Mouse (Mus musculus) midbrain, embryonic 10.5 days (tissue): ENCODE data around the gene Akr1b10. TPM values are rescaled to one million over a fixed set of nuclear protein-coding genes. Genes with fewer than 3 reads are reported as not detected.
"Not testable (repeated sequence)": the region's sequence is repeated elsewhere in the genome, so short reads cannot be mapped to it uniquely, and the experiment has no call there.

Experiments used
- DNase-seq: peaks from one replicate; pipeline ENCODE4 v3.0.0-alpha.2; 2017; ENCODE audit warnings: low spot score
- H3K27ac ChIP-seq: fragments of 300-500 bp; sonication (generic); replicated peaks from 2 replicates; pipeline ENCODE4 v1.5.1; 2016; ENCODE audit warnings: mild to moderate bottlenecking
- H3K27me3 ChIP-seq: fragments of 300-500 bp; sonication (generic); 2 replicates; pipeline ENCODE4 v1.6.1; 2016; ENCODE audit warnings: low read depth, mild to moderate bottlenecking; ENCODE audit not compliant: poor library complexity, severe bottlenecking
- H3K36me3 ChIP-seq: fragments of 300-500 bp; sonication (generic); 2 replicates; pipeline ENCODE4 v1.6.1; 2016; ENCODE audit warnings: mild to moderate bottlenecking, moderate library complexity
- H3K4me1 ChIP-seq: fragments of 300-500 bp; sonication (generic); 2 replicates; pipeline ENCODE4 v1.6.1; 2016
- H3K4me3 ChIP-seq: fragments of 300-500 bp; sonication (generic); 2 replicates; pipeline ENCODE4 v1.5.1; 2016; ENCODE audit warnings: mild to moderate bottlenecking, moderate library complexity
- H3K9me3 ChIP-seq: fragments of 300-500 bp; sonication (generic); replicated peaks from 2 replicates; pipeline ENCODE4 v1.6.1; 2016; ENCODE audit warnings: mild to moderate bottlenecking
- WGBS: fragments of 180-500 bp; shearing (Covaris S2); methylation state at CpG from one replicate; pipeline ENCODE4 v1.1.7; 2016; 5-methylcytosine and 5-hydroxymethylcytosine counted together
- polyA plus RNA-seq: library from polyadenylated mRNA; unstranded; fragments of >200 nt; fragmentation: Nextera tagmentation; extraction: Ambion mirVana; gene quantifications from 2 replicates; pipeline ENCODE4 v1.2.1, GENCODE M21; 2016

Akr1b10 gene
- polyA plus RNA-seq, 1 experiment from 2014 or later, result 16.2 TPM

DNA sequence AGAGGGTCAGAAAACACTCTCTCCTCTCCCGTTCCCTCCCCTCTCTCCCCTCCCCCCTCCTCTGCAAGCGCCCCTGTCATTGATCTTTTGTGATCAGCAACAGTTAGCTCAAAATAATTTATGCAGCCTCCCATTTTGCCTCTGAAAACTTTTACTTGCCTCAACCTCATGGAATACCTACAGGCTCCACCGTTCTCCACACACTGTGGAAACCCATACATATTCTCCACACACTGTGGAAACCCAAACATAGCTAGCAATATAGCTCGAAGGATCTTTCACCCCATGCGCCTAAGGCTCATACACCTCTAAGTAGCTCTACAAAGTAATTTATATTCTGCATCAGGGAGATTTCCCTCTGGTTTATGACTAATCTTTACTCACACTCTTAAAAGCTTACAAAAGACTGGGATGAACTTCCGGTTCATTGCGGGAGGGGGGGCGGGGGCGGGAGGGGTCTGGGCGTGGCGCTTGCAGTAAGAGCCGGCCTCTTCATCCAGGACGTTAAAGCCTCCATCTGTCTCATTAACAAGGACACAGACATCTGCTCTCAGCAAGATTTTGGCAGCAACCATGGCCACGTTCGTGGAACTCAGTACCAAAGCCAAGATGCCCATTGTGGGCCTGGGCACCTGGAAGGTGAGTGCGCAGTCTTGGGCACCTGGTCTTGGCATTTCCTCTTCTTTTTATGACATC lies 30.2 kb upstream of the Akr1b10 start, which contains the start of gene Akr1b8:
Gene Akr1b8, plus strand, starts transcription at position 462 of the 696 bp plus-strand sequence.
- DNase-seq, result peak; percentile 27

DNA sequence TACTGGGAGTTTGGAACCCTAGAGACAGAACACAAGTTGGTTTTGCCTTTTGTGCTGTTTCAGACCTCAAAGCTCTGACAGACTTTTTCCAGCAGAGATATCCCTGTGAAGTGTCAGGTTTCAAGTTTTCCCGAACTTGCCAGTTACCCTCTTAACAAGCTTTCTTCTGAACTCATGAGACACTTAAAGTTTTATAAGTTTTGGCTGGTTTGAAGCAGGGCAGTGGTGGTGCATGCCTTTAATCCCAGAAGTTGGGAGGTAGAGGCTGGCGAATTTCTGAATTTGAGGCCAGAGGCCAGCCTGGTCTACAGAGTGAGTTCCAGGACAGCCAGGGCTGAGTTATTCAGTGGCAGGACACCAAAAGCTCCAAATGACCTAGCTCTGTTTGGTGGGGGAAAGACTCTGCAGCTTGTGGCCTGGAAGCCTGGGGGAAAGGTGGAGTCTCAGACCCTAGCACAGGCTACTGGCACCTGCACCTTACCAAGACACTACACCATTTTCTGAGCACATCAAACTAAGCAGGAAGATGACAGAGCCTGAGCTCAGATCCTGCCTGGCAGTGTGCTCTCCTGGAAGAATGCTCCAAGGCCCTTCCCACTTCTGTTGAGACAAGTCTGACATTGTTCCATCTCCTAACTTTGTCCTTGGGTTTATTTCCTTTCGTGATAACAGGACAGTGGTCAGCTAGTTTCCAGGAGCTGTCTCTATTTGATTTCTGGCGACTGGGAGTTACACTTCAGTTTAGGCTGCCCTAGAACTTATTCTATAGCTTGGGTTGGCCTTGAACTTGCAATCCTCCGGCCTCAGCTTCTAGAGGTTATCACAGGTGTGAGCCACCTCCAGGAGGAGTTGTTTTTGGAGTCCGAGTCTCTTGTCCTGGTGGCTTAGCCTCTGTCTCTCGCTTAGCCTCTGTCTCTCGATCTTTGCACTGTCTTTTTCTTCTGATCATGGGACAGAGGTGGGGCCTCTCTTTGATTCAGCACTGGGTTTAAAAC lies 29.4 kb upstream of the Akr1b10 start:
- peaks cover 19% of the 10 kb centered on the region for H3K4me1 ChIP-seq
- no peaks in the 10 kb centered on the region for H3K36me3 ChIP-seq
- H3K9me3 ChIP-seq, result no peaks in the 10 kb centered on the region
- no peak for DNase-seq
- no peaks in the 10 kb centered on the region for H3K27me3 ChIP-seq
- 75% methylated on average over 8 of the region's 8 CpGs for WGBS
- H3K4me3 ChIP-seq, result peak overlapping the region; percentile 47
- peak overlapping the region; percentile 82 for H3K27ac ChIP-seq

More for the DNA sequence above, 30.2 kb upstream of the Akr1b10 start, which contains the start of gene Akr1b8:
- Histone ChIP-seq H3K4me1 (peaks cover 19% of the 10 kb centered on the region), H3K27ac (peak within 1 kb of the TSS; percentile 82), H3K36me3 (no peaks in the 10 kb centered on the region), H3K9me3 (no peaks in the 10 kb centered on the region), H3K27me3 (no peaks in the 10 kb centered on the region), H3K4me3 (peak within 1 kb of the TSS; percentile 47)
- WGBS, result 16% methylated on average over 16 of the region's 16 CpGs

DNA sequence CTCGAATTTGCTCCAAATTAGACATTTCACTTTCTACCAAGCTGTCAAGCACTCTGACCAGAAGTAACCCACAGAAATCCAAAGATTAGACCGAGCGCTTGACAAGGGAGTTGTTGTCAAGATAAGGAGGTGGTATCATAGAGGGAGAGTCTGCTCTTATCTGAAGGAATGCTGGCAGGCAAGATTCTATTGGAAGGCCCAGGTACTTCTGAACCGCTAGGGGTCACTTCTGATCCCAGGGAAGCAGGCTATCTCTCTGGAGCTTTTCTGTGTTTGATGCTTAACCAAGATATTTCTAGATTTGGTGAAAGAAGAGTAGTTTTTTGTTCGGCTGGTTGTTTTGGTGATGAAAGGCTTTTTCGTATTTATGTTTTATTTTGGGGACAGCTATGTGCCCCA lies 28.7 kb upstream of the Akr1b10 start:
- 76% methylated on average over 6 of the region's 6 CpGs for WGBS
- Histone ChIP-seq H3K27me3 (no peaks in the 10 kb centered on the region), H3K36me3 (no peaks in the 10 kb centered on the region), H3K27ac (no peak overlapping the region), H3K9me3 (no peaks in the 10 kb centered on the region), H3K4me3 (no peak overlapping the region), H3K4me1 (peaks cover 19% of the 10 kb centered on the region)
- DNase-seq, result no peak

DNA sequence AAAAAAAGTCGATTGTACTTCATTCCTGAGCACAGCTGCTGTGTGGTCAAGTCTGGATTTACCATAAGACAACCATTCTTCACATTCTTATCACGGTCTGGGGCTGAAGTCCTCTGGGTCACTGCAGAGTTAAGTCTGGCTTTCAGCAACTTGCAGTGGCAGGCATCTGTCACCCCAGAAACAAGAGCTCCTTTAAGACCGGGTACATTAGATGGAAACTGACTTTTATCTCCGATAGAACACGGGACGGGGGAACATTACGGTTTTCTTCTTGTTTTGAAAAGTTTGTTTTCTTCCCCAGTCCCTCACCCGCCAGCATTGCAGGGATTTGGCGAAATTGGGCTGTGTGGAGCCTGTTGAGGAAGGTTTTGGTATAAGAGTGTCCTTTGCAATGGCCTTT lies 28.2 kb upstream of the Akr1b10 start:
- Histone ChIP-seq H3K27ac (no peak overlapping the region), H3K27me3 (no peaks in the 10 kb centered on the region), H3K9me3 (no peaks in the 10 kb centered on the region), H3K36me3 (no peaks in the 10 kb centered on the region), H3K4me3 (no peak overlapping the region), H3K4me1 (peaks cover 19% of the 10 kb centered on the region)
- WGBS, result 90% methylated on average over 9 of the region's 9 CpGs
- DNase-seq, result no peak

DNA sequence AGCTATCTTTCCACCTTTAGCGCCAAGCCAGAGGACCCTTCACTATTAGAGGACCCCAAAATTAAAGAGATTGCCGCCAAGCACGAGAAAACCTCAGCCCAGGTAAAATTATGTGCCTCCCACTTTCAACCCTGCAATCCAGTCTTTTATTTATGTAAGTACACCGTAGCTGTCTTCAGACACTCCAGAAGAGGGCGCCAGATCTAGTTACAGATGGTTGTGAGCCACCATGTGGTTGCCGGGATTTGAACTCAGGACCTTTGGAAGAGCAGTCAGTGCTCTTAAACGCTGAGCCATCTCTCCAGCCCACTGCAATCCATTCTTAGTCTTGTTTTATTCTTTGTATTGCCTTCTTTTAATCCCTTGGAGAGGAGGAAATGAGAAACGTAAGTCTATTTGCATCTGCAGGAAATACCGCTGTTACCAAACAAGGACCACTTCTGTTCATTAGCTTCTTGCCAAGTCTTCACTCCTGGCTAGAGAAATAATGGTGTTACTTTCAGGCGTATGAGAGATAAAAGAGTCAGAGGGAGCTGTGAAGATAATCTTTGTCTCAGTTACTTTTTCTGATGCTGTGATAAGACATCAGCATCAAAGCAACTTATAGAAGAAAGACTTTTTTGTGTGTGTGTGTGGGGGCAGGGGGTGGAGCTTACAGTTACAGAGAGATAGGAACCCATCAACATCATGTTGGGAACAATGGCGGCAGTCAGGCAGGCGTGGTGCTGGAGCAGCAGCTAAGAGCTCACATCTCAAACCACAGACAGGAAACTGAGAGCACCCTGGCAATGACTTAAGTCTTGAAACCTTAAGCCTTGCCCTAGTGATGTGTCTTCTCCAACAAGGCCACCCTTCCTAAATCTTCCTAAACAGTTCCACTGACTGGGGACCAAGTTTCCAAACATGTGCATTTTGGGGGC lies 19.5 kb upstream of the Akr1b10 start:
- peaks cover 9% of the 10 kb centered on the region for H3K4me1 ChIP-seq
- H3K27ac ChIP-seq, result no peak overlapping the region

DNA sequence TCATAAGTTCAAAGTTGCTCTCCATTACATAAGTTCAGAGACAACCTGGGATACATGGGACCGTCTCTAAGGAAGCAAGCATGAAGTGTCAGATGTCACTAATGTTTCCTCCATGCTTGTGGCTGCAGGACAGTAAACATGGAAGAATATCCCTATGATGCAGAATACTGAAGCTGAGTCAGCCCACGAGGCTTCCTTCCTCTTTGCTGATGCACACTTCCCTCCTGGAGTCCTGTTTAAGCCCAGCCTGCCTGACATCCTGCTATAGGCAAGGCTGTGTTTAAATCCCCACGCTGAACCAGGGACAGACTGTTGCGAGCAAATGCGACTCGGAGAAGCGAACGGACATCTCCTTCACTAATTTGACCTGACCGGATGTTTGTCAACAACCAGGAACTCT lies 16.0 kb upstream of the Akr1b10 start:
- no peak overlapping the region for H3K4me3 ChIP-seq
- H3K36me3 ChIP-seq, result 0 out of 2 replicates have a peak, but pooled peaks cover 4% of the 10 kb centered on the region
- WGBS, result 84% methylated on average over 9 of the region's 9 CpGs
- H3K27me3 ChIP-seq, result no peaks in the 10 kb centered on the region
- no peak for DNase-seq
- no peaks in the 10 kb centered on the region for H3K9me3 ChIP-seq
- peaks cover 9% of the 10 kb centered on the region for H3K4me1 ChIP-seq
- H3K27ac ChIP-seq, result no peak overlapping the region

More for the DNA sequence above, 19.5 kb upstream of the Akr1b10 start:
- Histone ChIP-seq H3K9me3 (no peaks in the 10 kb centered on the region), H3K27me3 (no peaks in the 10 kb centered on the region), H3K36me3 (0 out of 2 replicates have a peak, but pooled peaks cover 4% of the 10 kb centered on the region), H3K4me3 (no peak overlapping the region)
- DNase-seq, result no peak
- 87% methylated on average over 12 of the region's 12 CpGs for WGBS

DNA sequence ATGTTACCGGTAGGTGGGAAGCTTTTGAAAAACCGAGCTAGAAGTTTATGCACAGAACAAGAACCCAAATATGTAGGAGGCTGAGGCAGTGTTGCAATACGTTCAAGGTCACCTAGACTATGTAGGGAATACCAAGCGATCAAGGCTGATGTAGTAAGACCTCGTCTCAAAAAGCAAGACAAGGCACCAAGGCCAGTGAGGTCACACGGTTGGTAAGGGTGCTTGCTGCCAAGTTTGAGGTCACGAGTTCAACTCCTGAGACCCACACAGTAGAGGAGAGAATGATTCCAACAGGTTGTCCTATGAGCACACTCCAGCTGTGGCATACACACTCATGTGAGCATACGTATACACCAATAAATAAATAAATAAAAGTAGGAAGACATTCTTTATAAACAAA lies 13.9 kb upstream of the Akr1b10 start:
- peaks cover 9% of the 10 kb centered on the region for H3K4me1 ChIP-seq
- DNase-seq, result no peak
- H3K9me3 ChIP-seq, result no peaks in the 10 kb centered on the region
- no peaks in the 10 kb centered on the region for H3K27me3 ChIP-seq
- H3K27ac ChIP-seq, result no peak overlapping the region
- no peaks in the 10 kb centered on the region for H3K36me3 ChIP-seq
- H3K4me3 ChIP-seq, result no peak overlapping the region
- WGBS, result 85% methylated on average over 8 of the region's 8 CpGs

DNA sequence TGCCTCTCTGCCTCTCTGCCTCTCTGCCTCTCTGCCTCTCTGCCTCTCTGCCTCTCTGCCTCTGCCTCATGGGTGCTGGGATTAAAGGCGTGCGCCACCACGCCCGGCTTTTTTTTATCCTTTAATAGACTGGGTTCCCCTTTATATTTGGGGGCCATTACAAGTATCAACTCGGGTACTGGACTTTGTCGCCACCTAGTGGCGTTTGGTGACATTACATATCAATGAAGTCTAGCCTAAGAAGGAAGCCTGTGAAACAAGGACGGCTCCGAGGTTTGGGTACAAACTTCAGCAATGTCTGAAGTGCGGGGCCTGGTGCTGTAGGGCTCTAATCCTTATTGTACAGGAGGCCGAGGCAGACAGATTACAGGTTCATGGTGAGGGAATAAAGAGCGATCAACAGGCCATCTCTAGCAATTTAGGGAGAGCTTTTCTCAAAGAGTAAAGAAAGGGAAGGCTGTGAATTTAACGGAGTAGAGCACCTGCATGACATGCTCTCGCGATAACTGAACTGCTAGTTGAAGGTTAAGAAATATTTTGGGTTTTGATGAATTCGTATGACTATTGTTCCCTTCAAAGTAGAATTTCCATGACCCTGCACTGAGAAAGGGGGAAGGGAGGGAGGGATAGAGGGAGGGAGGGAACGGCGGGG lies 12.2 kb upstream of the Akr1b10 start:
- H3K27ac ChIP-seq, result 0 out of 2 replicates have a peak overlapping the region, but pooled peaks have one; percentile 43
- H3K4me3 ChIP-seq, result peak overlapping the region; percentile 22; the same call in 1 of the 2 replicates
- no peaks in the 10 kb centered on the region for H3K36me3 ChIP-seq

DNA sequence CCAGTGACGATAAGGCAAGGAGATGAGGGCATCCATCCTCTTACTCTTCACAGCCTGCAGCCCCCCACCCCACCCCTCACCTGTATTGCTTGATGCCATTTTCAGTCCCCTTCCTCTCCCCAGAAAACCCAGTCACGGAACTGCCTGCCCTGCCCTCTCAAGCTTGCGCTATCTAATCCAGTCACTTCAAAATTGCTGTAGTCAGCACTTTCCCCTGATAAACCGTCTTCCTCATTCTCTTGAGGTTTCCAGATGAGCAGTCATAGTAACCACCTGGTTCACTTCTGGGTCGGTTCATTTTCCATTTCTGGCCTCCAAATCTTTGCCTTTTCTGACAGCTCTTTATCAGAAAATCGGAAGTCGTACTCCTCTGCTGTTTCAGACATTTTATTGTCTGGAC lies 10.2 kb upstream of the Akr1b10 start:
- no peaks in the 10 kb centered on the region for H3K36me3 ChIP-seq
- no peaks in the 10 kb centered on the region for H3K27me3 ChIP-seq
- H3K4me1 ChIP-seq, result peaks cover 5% of the 10 kb centered on the region
- DNase-seq, result no peak
- H3K4me3 ChIP-seq, result no peak overlapping the region
- no peaks in the 10 kb centered on the region for H3K9me3 ChIP-seq
- H3K27ac ChIP-seq, result no peak overlapping the region
- 86% methylated on average over 7 of the region's 7 CpGs for WGBS

More for the DNA sequence above, 12.2 kb upstream of the Akr1b10 start:
- H3K4me1 ChIP-seq, result peaks cover 9% of the 10 kb centered on the region
- no peaks in the 10 kb centered on the region for H3K27me3 ChIP-seq
- DNase-seq, result peak; percentile 65
- 30% methylated on average over 18 of the region's 18 CpGs for WGBS
- no peaks in the 10 kb centered on the region for H3K9me3 ChIP-seq

DNA sequence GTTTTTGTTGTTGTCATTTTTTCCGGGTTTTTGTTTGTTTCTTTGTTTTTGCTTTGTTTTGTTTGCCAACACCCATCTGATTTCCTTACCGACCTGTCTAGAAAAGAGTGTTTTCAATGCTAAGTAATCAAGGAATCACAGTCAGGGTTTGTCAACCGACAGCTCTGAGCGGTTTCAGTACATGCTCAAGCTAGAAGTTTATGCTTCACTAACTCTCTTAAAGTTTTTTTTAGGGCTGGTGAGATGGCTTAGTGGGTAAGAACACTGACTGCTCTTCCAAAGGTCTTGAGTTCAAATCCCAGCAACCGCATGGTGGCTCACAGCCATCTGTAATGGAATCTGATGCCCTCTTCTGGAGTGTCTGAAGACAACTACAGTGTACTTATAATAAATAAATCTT lies 8.1 kb upstream of the Akr1b10 start:
- not testable (repeated sequence) for H3K9me3 ChIP-seq, H3K36me3 ChIP-seq, H3K4me3 ChIP-seq, H3K27ac ChIP-seq, DNase-seq, H3K27me3 ChIP-seq, H3K4me1 ChIP-seq
- 85% methylated on average over 5 of the region's 5 CpGs for WGBS

DNA sequence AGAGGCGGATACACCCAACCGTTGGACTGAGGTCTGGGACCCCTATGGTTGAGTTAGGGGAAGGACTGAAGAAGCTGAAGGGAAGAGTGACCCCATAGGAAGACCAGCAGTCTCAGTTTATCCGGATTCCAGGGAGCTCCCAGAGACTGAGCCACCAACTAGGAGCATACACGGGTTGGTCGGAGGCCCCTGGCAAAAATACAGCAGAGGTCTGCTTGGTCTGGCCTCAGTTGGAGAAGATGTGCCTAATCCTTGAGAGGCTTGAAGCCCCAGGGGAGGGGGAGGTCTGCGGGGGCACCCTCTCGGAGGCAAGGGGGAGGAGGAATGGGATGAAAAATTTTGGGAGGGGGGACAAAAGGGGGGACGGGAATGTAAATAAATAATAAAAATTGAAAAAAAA lies 617 bp upstream of the Akr1b10 start:
- no peak for DNase-seq
- Histone ChIP-seq H3K4me1 (peaks cover 22% of the 10 kb centered on the region), H3K27me3 (no peaks in the 10 kb centered on the region), H3K9me3 (no peaks in the 10 kb centered on the region), H3K4me3 (peak overlapping the region; percentile 63; the same call in 1 of the 2 replicates), H3K36me3 (0 out of 2 replicates have a peak, but pooled peaks cover 2% of the 10 kb centered on the region), H3K27ac (no peak overlapping the region)
- 54% methylated on average over 8 of the region's 8 CpGs for WGBS
